19 mouse cellular contexts compared by ENCODE assay signal in the genomic region with DNA sequence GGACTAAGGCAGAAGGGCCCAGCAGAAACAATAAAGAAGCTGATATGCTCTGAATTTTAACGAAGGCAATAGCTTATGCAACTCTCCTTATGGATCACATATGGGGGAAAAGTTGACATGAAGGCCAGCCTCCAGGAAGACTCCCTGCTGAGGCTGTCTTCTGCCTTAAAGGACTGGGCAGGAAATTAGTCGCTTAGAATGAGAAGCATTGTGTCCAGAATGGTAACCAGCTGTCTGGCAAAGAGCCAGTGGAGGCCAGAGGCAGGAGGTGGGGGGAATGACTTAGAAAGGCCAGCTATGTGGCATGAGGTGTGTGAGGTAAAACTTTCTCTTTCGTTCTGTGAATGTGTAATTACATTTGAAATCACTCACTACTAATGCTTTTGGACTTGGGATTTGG.
DNase-seq lines count a peak whose midpoint lies in the region; ATAC-seq lines count a peak whose summit lies in the region.
"Had no signal": no experiment of that assay in that cellular context is flagged by ENCODE, and none has a peak within 500 bp of the region (broad histone marks: within the 10 kb centered on the region; RNA-seq: fewer than 3 reads in every experiment).

No protein-coding gene starts in this region.

- H3K4me1 ChIP-seq in hindbrain, embryonic 10.5 days (replicated peaks): no peaks in the 10 kb centered on the region
- no peaks in the 10 kb centered on the region for H3K4me1 ChIP-seq in hindbrain, embryonic 14.5 days (replicated peaks; ENCODE audit: control insufficient read depth, insufficient read depth, low read length)
- H3K4me1 ChIP-seq in limb, embryonic 12.5 days (replicated peaks): peaks cover 24% of the 10 kb centered on the region
- no peaks in the 10 kb centered on the region for H3K4me1 ChIP-seq in midbrain, embryonic 16.5 days (ENCODE audit: control insufficient read depth, insufficient read depth, low read length)
- H3K4me1 ChIP-seq: forebrain, embryonic 15.5 days; heart, embryonic 12.5 days; midbrain, embryonic 15.5 days had no signal

- peak; percentile 51 for DNase-seq in hindbrain, embryonic 10.5 days (ENCODE audit: low spot score)
- DNase-seq in hindbrain, embryonic 14.5 days (ENCODE audit: low spot score): no peak
- peak; percentile 3 for DNase-seq in 416B (ENCODE audit: low read depth)
- peak; percentile 60 for DNase-seq in embryo, embryonic 11.5 days (ENCODE audit: low read depth, low spot score)
- DNase-seq in layer of hippocampus, postnatal 36 days: no peak
- DNase-seq: adrenal gland, postnatal 14 days; cerebellum, adult 11-12 months; cerebellum, postnatal 36 days; heart, postnatal 36 days; lung, adult 18-20 months had no signal

- no peak for ATAC-seq in hindbrain, embryonic 14.5 days (ENCODE audit: low FRiP score)
- ATAC-seq in limb, embryonic 12.5 days (ENCODE audit: insufficient number of reproducible peaks, insufficient read depth, low FRiP score, low TSS enrichment, low read depth): peak; percentile 68; the same call in 1 of the 2 replicates
- no peak for ATAC-seq in midbrain, embryonic 16.5 days
- ATAC-seq: forebrain, embryonic 15.5 days; midbrain, embryonic 15.5 days had no signal

- H3K9me3 ChIP-seq in hindbrain, embryonic 10.5 days: no peaks in the 10 kb centered on the region
- no peaks in the 10 kb centered on the region for H3K9me3 ChIP-seq in hindbrain, embryonic 14.5 days (ENCODE audit: control insufficient read depth, low read length)
- 0 out of 2 replicates have a peak, but pooled peaks cover 3% of the 10 kb centered on the region for H3K9me3 ChIP-seq in limb, embryonic 12.5 days
- no peaks in the 10 kb centered on the region for H3K9me3 ChIP-seq in midbrain, embryonic 16.5 days (replicated peaks; ENCODE audit: control insufficient read depth, low read length, poor library complexity, severe bottlenecking)
- H3K9me3 ChIP-seq: forebrain, embryonic 15.5 days; midbrain, embryonic 15.5 days; neural tube, embryonic 12.5 days had no signal

- no peak overlapping the region for H3K4me3 ChIP-seq in hindbrain, embryonic 10.5 days
- H3K4me3 ChIP-seq in hindbrain, embryonic 14.5 days (replicated peaks; ENCODE audit: low read length): no peak overlapping the region
- no peak overlapping the region for H3K4me3 ChIP-seq in limb, embryonic 12.5 days (replicated peaks)
- H3K4me3 ChIP-seq in midbrain, embryonic 16.5 days (ENCODE audit: low read depth, low read length): no peak overlapping the region
- H3K4me3 ChIP-seq: forebrain, embryonic 15.5 days; heart, embryonic 12.5 days; layer of hippocampus, adult 2 months; midbrain, embryonic 15.5 days; neural tube, embryonic 12.5 days had no signal

- no peaks in the 10 kb centered on the region for H3K27me3 ChIP-seq in hindbrain, embryonic 10.5 days (ENCODE audit: insufficient read depth, poor library complexity, severe bottlenecking)
- no peaks in the 10 kb centered on the region for H3K27me3 ChIP-seq in hindbrain, embryonic 14.5 days (ENCODE audit: control insufficient read depth, insufficient read depth, low read length)
- no peaks in the 10 kb centered on the region for H3K27me3 ChIP-seq in limb, embryonic 12.5 days
- no peaks in the 10 kb centered on the region for H3K27me3 ChIP-seq in midbrain, embryonic 16.5 days (ENCODE audit: control insufficient read depth, insufficient read depth, low read depth, low read length)
- H3K27me3 ChIP-seq: forebrain, embryonic 15.5 days; heart, embryonic 12.5 days; midbrain, embryonic 15.5 days; neural tube, embryonic 12.5 days had no signal

- H3K36me3 ChIP-seq in hindbrain, embryonic 10.5 days: no peaks in the 10 kb centered on the region
- H3K36me3 ChIP-seq in hindbrain, embryonic 14.5 days (replicated peaks; ENCODE audit: control insufficient read depth, insufficient read depth): no peaks in the 10 kb centered on the region
- no peaks in the 10 kb centered on the region for H3K36me3 ChIP-seq in limb, embryonic 12.5 days
- H3K36me3 ChIP-seq in midbrain, embryonic 16.5 days (ENCODE audit: control insufficient read depth, insufficient read depth, low read length): no peaks in the 10 kb centered on the region
- H3K36me3 ChIP-seq: forebrain, embryonic 15.5 days; heart, embryonic 12.5 days; midbrain, embryonic 15.5 days; neural tube, embryonic 12.5 days had no signal

- H3K9ac ChIP-seq in hindbrain, embryonic 14.5 days: no peak overlapping the region
- H3K9ac ChIP-seq in limb, embryonic 12.5 days (replicated peaks): no peak overlapping the region
- H3K9ac ChIP-seq in midbrain, embryonic 16.5 days (ENCODE audit: low read depth, low read length): no peak overlapping the region
- H3K9ac ChIP-seq: forebrain, embryonic 15.5 days; heart, embryonic 12.5 days; midbrain, embryonic 15.5 days; neural tube, embryonic 12.5 days had no signal

- 48% methylated on average over 3 of the region's 3 CpGs for whole genome bisulfite sequencing in hindbrain, embryonic 10.5 days
- 44% methylated on average over 3 of the region's 3 CpGs for WGBS in hindbrain, embryonic 14.5 days
- WGBS in limb, embryonic 12.5 days: 9% methylated on average over 3 of the region's 3 CpGs
- WGBS in midbrain, embryonic 16.5 days: 44% methylated on average over 3 of the region's 3 CpGs

- H3K27ac ChIP-seq in hindbrain, embryonic 10.5 days: no peak overlapping the region
- H3K27ac ChIP-seq in hindbrain, embryonic 14.5 days: no peak overlapping the region
- H3K27ac ChIP-seq in limb, embryonic 12.5 days: peak overlapping the region; percentile 58; the same call in 1 of the 2 replicates
- H3K27ac ChIP-seq in midbrain, embryonic 16.5 days (ENCODE audit: low read length): no peak overlapping the region
- H3K27ac ChIP-seq: forebrain, embryonic 15.5 days; kidney, postnatal 0 days; layer of hippocampus, adult 2 months; midbrain, embryonic 15.5 days; neural tube, embryonic 12.5 days; stomach, postnatal 0 days had no signal

- no peak overlapping the region for H3K4me2 ChIP-seq in hindbrain, embryonic 14.5 days (replicated peaks)
- no peak overlapping the region for H3K4me2 ChIP-seq in limb, embryonic 12.5 days
- H3K4me2 ChIP-seq in midbrain, embryonic 16.5 days (ENCODE audit: low read length): no peak overlapping the region
- H3K4me2 ChIP-seq: forebrain, embryonic 15.5 days; heart, embryonic 12.5 days; midbrain, embryonic 15.5 days; neural tube, embryonic 12.5 days had no signal

Comparison
In these comparisons a context has a peak if more than half of its experiments do, and no peak if none do; other contexts are left out.
1. DNase-seq: peak in hindbrain, embryonic 10.5 days (single experiment), 416B (single experiment) and embryo, embryonic 11.5 days (single experiment); none in hindbrain, embryonic 14.5 days (single experiment) and layer of hippocampus, postnatal 36 days (0 of 2).